Comparison of ENCODE assay signal across 21 mouse cellular contexts in the genomic region with DNA sequence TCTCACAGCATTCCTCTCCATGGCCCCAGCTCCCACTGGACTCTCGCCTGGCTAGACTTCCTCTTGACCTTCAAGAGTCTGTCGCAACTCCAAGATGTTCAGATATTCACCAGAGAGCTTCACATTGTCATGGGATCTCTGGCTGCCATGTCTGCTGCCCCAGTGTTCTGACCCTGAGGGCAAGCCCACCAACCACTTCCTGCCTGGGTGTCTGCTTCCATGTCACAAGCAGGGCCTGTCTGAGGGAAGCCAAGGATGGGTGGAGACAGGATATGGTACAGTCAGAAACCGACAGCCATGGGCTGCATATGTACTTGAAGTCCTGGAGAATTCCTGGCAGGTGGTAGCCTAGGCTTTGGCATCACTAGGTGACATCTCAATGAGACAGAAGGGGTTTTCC.
DNase-seq lines count a peak whose midpoint lies in the region; ATAC-seq lines count a peak whose summit lies in the region.
"Had no signal": no experiment of that assay in that cellular context is flagged by ENCODE, and none has a peak within 500 bp of the region (broad histone marks: within the 10 kb centered on the region; RNA-seq: fewer than 3 reads in every experiment).

No protein-coding gene starts in this region.

- H3K9me3 ChIP-seq in embryonic facial prominence, embryonic 13.5 days, result no peaks in the 10 kb centered on the region
- no peaks in the 10 kb centered on the region for H3K9me3 ChIP-seq in embryonic facial prominence, embryonic 10.5 days
- H3K9me3 ChIP-seq: forebrain, embryonic 13.5 days; liver, embryonic 12.5 days; neural tube, embryonic 12.5 days had no signal

- no peaks in the 10 kb centered on the region for H3K27me3 ChIP-seq in embryonic facial prominence, embryonic 13.5 days
- no peaks in the 10 kb centered on the region for H3K27me3 ChIP-seq in embryonic facial prominence, embryonic 10.5 days (replicated peaks; ENCODE audit: low read depth, poor library complexity, severe bottlenecking)
- H3K27me3 ChIP-seq: forebrain, embryonic 13.5 days; neural tube, embryonic 12.5 days had no signal

- no peak overlapping the region for H3K4me2 ChIP-seq in embryonic facial prominence, embryonic 13.5 days
- H3K4me2 ChIP-seq: forebrain, embryonic 13.5 days; liver, embryonic 12.5 days; neural tube, embryonic 12.5 days had no signal

- H3K27ac ChIP-seq in embryonic facial prominence, embryonic 13.5 days, result 0 out of 2 replicates have a peak overlapping the region, but pooled peaks have one; percentile 4
- H3K27ac ChIP-seq in embryonic facial prominence, embryonic 10.5 days (replicated peaks), result no peak overlapping the region; the same call in 1 of the 2 replicates
- H3K27ac ChIP-seq: forebrain, embryonic 13.5 days; heart, adult 2 months; liver, embryonic 12.5 days; macrophage; neural tube, embryonic 12.5 days; stomach, postnatal 0 days had no signal

- no peak for ATAC-seq in embryonic facial prominence, embryonic 13.5 days (ENCODE audit: insufficient number of reproducible peaks, insufficient read depth, low FRiP score, low TSS enrichment, low read depth)
- ATAC-seq in granulocyte monocyte progenitor cell, adult 5-6 weeks (replicated peaks; ENCODE audit: poor library complexity, severe bottlenecking), result peak; percentile 70
- peak; percentile 68 for ATAC-seq in megakaryocyte, adult 5-6 weeks (ENCODE audit: poor library complexity, severe bottlenecking)
- ATAC-seq: forebrain, embryonic 13.5 days; hindbrain, embryonic 16.5 days; liver, embryonic 12.5 days had no signal

- H3K9ac ChIP-seq in embryonic facial prominence, embryonic 13.5 days, result no peak overlapping the region
- H3K9ac ChIP-seq: forebrain, embryonic 13.5 days; liver, embryonic 12.5 days; neural tube, embryonic 12.5 days had no signal

- DNase-seq in embryonic facial prominence, embryonic 10.5 days (ENCODE audit: low spot score), result no peak
- DNase-seq in 416B (ENCODE audit: low read depth), result peak; percentile 57
- no peak for DNase-seq in gastrocnemius, postnatal 25 days
- no peak for DNase-seq in right cerebral cortex, postnatal 14 days
- no peak for DNase-seq in neural tube, embryonic 10.5 days (ENCODE audit: extremely low spot score, low spot score)
- DNase-seq: adrenal gland, adult 8-10 months; cerebellum, adult 18-20 months; heart, adult 2 months; kidney, adult 8-10 months; layer of hippocampus, postnatal 36 days; left cerebral cortex, postnatal 4 days; midbrain, embryonic 14.5 days had no signal

- no peak overlapping the region for H3K4me3 ChIP-seq in embryonic facial prominence, embryonic 13.5 days
- H3K4me3 ChIP-seq in embryonic facial prominence, embryonic 10.5 days, result no peak overlapping the region
- H3K4me3 ChIP-seq: forebrain, embryonic 13.5 days; heart, adult 2 months; liver, embryonic 12.5 days; neural tube, embryonic 12.5 days had no signal

- H3K36me3 ChIP-seq in embryonic facial prominence, embryonic 13.5 days, result no peaks in the 10 kb centered on the region
- H3K36me3 ChIP-seq in embryonic facial prominence, embryonic 10.5 days (replicated peaks), result no peaks in the 10 kb centered on the region
- H3K36me3 ChIP-seq: liver, embryonic 12.5 days; neural tube, embryonic 12.5 days had no signal

- H3K4me1 ChIP-seq in embryonic facial prominence, embryonic 13.5 days, result peaks cover 13% of the 10 kb centered on the region
- H3K4me1 ChIP-seq in embryonic facial prominence, embryonic 10.5 days, result peaks cover 17% of the 10 kb centered on the region
- H3K4me1 ChIP-seq: liver, embryonic 12.5 days; neural tube, embryonic 12.5 days had no signal

- WGBS in embryonic facial prominence, embryonic 13.5 days, result 63% methylated on average over 3 of the region's 3 CpGs
- 68% methylated on average over 3 of the region's 3 CpGs for WGBS in embryonic facial prominence, embryonic 10.5 days
